Mouse (Mus musculus) stomach, postnatal 0 days (tissue): ENCODE results near the gene Rnasel.
"Not testable (repeated sequence)": the region's sequence is repeated elsewhere in the genome, so short reads cannot be mapped to it uniquely, and the experiment has no call there.

Experiments used
- CTCF ChIP-seq: IDR thresholded peaks from 2 replicates; pipeline ENCODE4 v1.5.1; 2016; ENCODE audit warnings: antibody characterized with exemption, low read depth, mild to moderate bottlenecking, moderate library complexity
- EP300 ChIP-seq: optimal IDR thresholded peaks from 2 replicates; pipeline ENCODE3; 2016; ENCODE audit warnings: antibody characterized with exemption

- TF ChIP-seq CTCF, EP300: not testable (repeated sequence)
Measured at GRCm38 (mm10) chr1:153769571-153769970, 20.3 kb downstream of the Rnasel start.
